Mouse (Mus musculus) liver, embryonic 14.5 days (tissue): ENCODE measurements around the gene Larp1.

ENCODE experiments used
- CTCF ChIP-seq: IDR thresholded peaks from 2 replicates; pipeline ENCODE4 v1.5.1; 2016; ENCODE audit warnings: antibody characterized with exemption, low read depth, control low read depth
- EP300 ChIP-seq: IDR thresholded peaks from 2 replicates; pipeline ENCODE4 v1.6.1; 2016; ENCODE audit warnings: antibody characterized with exemption, low read depth

DNA sequence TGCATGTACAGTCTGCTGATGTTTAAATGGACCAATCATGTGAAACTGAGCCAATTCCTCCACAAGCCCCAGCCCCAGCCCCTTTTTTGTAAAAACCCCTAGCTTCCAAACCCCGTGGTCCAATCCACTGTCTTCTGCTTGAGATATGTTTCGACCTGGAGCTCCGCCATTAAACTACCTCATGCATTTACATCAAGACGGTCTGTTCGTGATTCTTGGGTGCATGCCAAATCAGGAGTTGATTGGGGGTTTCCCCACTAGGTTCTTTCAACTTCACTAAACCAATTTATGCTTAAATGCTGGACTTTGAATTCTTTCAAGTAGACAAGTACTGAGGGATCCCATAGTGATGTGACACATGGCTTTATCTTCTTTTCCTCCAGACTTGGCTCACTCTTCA, 40.6 kb upstream of the Larp1 start:
- TF ChIP-seq CTCF (no peak), EP300 (no peak)
